Mouse (Mus musculus) stomach, embryonic 15.5 days (tissue): ENCODE results near the gene Cd80. TPM values are rescaled to one million over a fixed set of nuclear protein-coding genes. Genes with fewer than 3 reads are reported as not detected.
"Not testable (repeated sequence)": the region's sequence is repeated elsewhere in the genome, so short reads cannot be mapped to it uniquely, and the experiment has no call there.

Experiments used
- ATAC-seq: fragments of 200-750 bp; cut with Nextera tagmentation; 2 replicates; pipeline ENCODE4 v1.8.0; 2017; ENCODE audit warnings: low read depth, moderate number of reproducible peaks, moderate TSS enrichment; ENCODE audit not compliant: insufficient read depth, low FRiP score
- H3K27ac ChIP-seq: fragments of 300-500 bp; sonication (generic); 2 replicates; pipeline ENCODE4 v1.5.1; 2015; ENCODE audit warnings: mild to moderate bottlenecking, inconsistent platforms
- H3K27me3 ChIP-seq: fragments of 300-500 bp; sonication (generic); replicated peaks from 2 replicates; pipeline ENCODE4 v1.6.1; 2015; ENCODE audit warnings: inconsistent platforms
- H3K36me3 ChIP-seq: fragments of 300-500 bp; sonication (generic); 2 replicates; pipeline ENCODE4 v1.6.1; 2015; ENCODE audit warnings: inconsistent platforms
- H3K4me1 ChIP-seq: fragments of 300-500 bp; sonication (generic); 2 replicates; pipeline ENCODE4 v1.6.1; 2015; ENCODE audit warnings: inconsistent platforms
- H3K4me2 ChIP-seq: fragments of 300-500 bp; sonication (generic); 2 replicates; pipeline ENCODE4 v1.6.1; 2015; ENCODE audit warnings: mild to moderate bottlenecking, inconsistent platforms
- H3K4me3 ChIP-seq: fragments of 300-500 bp; sonication (generic); replicated peaks from 2 replicates; pipeline ENCODE4 v1.5.1; 2015; ENCODE audit warnings: inconsistent platforms
- H3K9ac ChIP-seq: fragments of 300-500 bp; sonication (generic); 2 replicates; pipeline ENCODE4 v1.6.1; 2015; ENCODE audit warnings: inconsistent platforms
- H3K9me3 ChIP-seq: fragments of 300-500 bp; sonication (generic); 2 replicates; pipeline ENCODE4 v1.6.1; 2016; ENCODE audit warnings: inconsistent platforms
- WGBS: fragments of 180-500 bp; shearing (Covaris S2); methylation state at CpG from one replicate; pipeline ENCODE4 v1.1.7; 2015; 5-methylcytosine and 5-hydroxymethylcytosine counted together
- polyA plus RNA-seq: library from polyadenylated mRNA; unstranded; fragments of >200 nt; fragmentation: Nextera tagmentation; extraction: Ambion mirVana; gene quantifications from 2 replicates; pipeline ENCODE4 v1.2.1, GENCODE M21; 2015

The Cd80 gene
- polyA plus RNA-seq, 1 experiment from 2014 or later = 0.55 TPM

DNA sequence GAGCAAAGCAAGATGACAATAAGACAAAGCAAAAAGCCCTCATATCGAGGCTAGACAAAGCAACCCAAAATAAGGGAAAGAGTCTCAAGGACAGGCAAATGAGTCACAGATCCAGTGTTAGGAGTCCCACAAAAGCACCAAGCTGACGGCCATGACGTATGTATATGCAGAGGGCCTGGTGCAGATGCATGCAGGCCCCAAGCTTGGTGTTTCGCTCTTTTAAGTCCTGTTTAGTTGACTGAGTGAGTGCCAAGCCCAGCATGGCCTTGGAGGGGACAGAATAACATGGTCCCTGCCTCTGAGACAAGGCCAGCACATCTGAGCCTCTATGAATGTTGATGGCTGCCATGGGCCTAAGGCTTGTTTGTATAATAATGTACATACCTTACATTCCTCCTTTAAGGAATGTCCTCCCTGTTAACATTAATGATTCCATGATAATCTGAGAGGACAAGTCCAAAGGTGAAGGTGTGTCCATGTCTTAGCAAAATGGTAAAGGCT lies 21.0 kb upstream of the Cd80 start:
- Histone ChIP-seq H3K4me2 (no peak overlapping the region), H3K4me3 (no peak overlapping the region), H3K9ac (no peak overlapping the region), H3K27ac (no peak overlapping the region), H3K9me3 (no peaks in the 10 kb centered on the region), H3K4me1 (no peaks in the 10 kb centered on the region), H3K27me3 (no peaks in the 10 kb centered on the region), H3K36me3 (no peaks in the 10 kb centered on the region)
- 77% methylated on average over 4 of the region's 4 CpGs for WGBS
- ATAC-seq = no peak

DNA sequence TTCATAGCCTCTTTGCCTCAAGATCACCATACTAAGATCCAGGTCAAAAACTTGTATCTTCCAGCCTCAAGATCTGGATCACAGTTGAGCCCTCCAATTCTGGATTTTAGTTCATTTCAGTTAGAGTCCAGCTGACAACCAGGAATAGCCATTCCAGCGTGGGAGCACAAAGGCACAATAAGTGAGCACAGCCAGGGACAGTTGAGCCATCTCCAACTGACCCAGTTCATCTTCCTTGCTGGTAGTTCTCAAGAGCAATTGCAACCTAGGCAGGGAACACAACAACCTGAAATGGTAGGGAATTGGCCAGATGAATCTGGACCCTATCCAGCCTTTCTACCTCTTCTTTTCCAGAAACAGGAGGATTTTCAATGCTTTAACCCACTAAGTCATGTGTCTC lies 16.2 kb upstream of the Cd80 start:
- WGBS = 86% methylated on average over 1 of the region's 1 CpGs
- Histone ChIP-seq H3K9me3 (no peaks in the 10 kb centered on the region), H3K4me3 (no peak overlapping the region), H3K27ac (no peak overlapping the region), H3K27me3 (no peaks in the 10 kb centered on the region), H3K36me3 (peaks cover 6% of the 10 kb centered on the region), H3K4me2 (no peak overlapping the region), H3K4me1 (no peaks in the 10 kb centered on the region), H3K9ac (no peak overlapping the region)
- no peak for ATAC-seq

DNA sequence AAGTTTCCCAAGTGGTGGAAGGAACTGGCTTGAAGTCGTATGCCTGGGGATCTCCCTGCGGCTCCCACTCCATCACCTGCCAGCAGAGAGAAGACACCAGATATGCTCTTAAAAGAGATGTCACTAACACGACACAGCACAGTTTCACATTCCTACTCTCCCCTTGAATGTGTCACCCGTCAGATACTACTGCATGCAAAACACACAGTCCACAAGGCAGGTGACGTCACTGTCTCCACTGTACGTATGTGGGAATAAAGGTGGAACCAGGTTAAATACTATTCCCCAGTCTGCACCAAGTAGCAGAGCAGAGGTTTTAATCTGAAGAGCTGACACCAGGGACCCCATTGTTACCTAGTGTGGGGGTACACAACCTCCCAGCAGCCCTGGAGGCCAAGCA lies 15.0 kb upstream of the Cd80 start:
- Histone ChIP-seq H3K27ac (no peak overlapping the region), H3K9me3 (no peaks in the 10 kb centered on the region), H3K4me2 (no peak overlapping the region), H3K27me3 (no peaks in the 10 kb centered on the region), H3K36me3 (peaks cover 16% of the 10 kb centered on the region), H3K9ac (no peak overlapping the region), H3K4me3 (no peak overlapping the region), H3K4me1 (no peaks in the 10 kb centered on the region)
- WGBS = 70% methylated on average over 6 of the region's 6 CpGs
- no peak for ATAC-seq

DNA sequence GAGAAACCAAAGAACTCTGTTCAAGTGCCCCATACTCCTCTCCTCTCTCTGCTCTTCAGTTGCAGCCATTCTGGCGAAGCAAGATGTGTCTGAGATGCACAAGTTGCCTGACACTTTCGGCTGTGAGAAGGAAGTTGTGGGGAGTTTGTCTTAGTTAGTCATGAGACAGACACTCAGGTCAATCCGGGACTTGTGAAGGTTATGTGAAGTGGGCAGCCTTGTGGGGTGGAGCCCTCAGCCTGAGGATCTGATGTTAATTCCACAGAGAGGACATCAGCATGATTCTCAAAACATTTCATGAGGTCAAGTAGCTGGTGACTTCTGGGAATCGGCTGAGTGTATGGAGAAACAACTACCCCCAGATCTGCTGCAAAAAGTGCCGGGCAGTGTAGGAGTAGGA lies 13.8 kb upstream of the Cd80 start:
- WGBS = 72% methylated on average over 5 of the region's 5 CpGs
- H3K9me3 ChIP-seq = no peaks in the 10 kb centered on the region

DNA sequence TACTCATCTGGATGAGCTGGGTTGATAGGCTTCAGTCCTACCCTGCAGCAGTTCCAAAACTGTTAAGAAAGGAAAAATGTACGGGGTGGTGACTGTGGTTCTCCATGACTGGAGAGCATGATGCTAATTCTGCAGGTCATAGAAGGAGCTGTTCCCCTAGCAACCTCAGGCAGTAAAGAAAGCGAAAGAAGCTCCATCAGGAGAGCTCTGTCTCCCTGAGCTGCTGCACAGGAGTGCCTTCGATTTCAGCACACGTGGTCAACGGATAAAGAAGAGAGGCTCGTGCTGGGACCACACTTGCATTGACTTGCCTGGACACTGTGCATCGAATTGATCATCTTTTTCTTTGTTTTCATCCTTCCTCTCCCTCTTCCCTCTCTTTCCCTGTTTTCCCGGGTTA lies 13.1 kb upstream of the Cd80 start:
- no peak for ATAC-seq

More for the DNA sequence above, 13.8 kb upstream of the Cd80 start:
- no peaks in the 10 kb centered on the region for H3K27me3 ChIP-seq
- peaks cover 27% of the 10 kb centered on the region for H3K36me3 ChIP-seq
- H3K4me2 ChIP-seq = no peak overlapping the region
- H3K4me1 ChIP-seq = no peaks in the 10 kb centered on the region
- no peak overlapping the region for H3K9ac ChIP-seq
- no peak overlapping the region for H3K4me3 ChIP-seq
- ATAC-seq = no peak
- H3K27ac ChIP-seq = no peak overlapping the region

DNA sequence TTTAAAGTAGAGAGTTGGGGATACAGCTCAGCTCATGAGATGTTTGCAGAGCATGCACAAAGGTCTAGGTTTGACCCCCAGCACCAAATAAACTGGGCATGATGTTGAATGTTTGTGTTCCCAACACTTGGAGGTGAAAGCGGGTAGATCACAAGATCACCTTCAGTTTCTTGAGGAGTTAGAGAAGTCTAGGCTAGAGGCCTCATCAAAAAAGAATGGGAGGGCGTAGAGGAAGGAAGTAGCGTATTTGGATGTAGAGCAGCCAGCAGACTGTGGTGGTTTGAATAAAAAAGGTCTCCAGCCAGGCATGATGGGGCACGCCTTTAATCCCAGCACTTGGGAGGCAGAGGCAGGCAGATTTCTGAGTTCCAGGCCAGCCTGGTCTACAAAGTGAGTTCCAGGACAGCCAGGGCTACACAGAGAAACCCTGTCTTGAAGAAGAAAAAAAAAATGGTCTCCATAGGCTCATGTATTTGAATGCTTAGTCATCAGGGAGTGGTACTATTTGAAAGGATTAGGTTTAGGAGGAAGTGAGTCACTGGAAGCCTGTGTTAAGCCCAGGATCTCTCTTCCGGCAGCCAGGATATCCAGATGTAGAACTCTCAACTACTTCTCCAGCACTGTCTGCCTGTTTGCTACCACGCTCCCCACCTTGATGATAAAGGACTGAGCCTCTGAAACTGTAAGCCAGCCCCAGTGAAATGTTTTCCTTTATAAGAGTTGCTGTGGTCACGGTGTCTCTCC lies 11.5 kb upstream of the Cd80 start:
- no peak overlapping the region for H3K4me3 ChIP-seq
- WGBS = 93% methylated on average over 7 of the region's 7 CpGs
- H3K9me3 ChIP-seq = no peaks in the 10 kb centered on the region
- H3K4me2 ChIP-seq = no peak overlapping the region
- ATAC-seq = no peak
- H3K4me1 ChIP-seq = no peaks in the 10 kb centered on the region
- H3K36me3 ChIP-seq = peaks cover 36% of the 10 kb centered on the region
- H3K9ac ChIP-seq = no peak overlapping the region
- H3K27ac ChIP-seq = no peak overlapping the region
- H3K27me3 ChIP-seq = no peaks in the 10 kb centered on the region

More for the DNA sequence above, 13.1 kb upstream of the Cd80 start:
- 81% methylated on average over 8 of the region's 8 CpGs for WGBS
- Histone ChIP-seq H3K27me3 (no peaks in the 10 kb centered on the region), H3K9me3 (no peaks in the 10 kb centered on the region), H3K9ac (no peak overlapping the region), H3K4me2 (no peak overlapping the region), H3K36me3 (peaks cover 32% of the 10 kb centered on the region), H3K4me3 (no peak overlapping the region), H3K4me1 (no peaks in the 10 kb centered on the region), H3K27ac (no peak overlapping the region)

DNA sequence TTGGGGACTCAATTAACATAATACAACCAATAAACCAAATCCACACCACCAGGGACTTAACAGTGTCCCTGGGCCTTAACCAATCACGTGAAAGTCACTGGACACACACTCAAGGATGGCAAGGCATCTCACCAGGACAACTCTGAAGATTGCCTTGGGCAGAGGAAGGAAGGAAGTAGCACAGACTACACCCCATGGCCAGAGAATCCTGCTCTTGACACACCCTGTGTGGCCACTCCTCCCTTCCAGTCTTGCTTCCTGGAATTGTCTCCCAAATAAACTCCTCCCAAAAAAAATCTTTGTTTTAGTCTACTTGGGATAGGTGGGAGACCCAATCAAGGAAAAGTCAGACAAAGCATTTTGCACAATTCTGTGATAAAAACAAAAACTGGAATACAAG lies 10.3 kb upstream of the Cd80 start:
- H3K27me3 ChIP-seq = no peaks in the 10 kb centered on the region
- H3K4me2 ChIP-seq = no peak overlapping the region
- no peak overlapping the region for H3K4me3 ChIP-seq
- 83% methylated on average over 1 of the region's 1 CpGs for WGBS
- H3K36me3 ChIP-seq = peaks cover 36% of the 10 kb centered on the region
- no peaks in the 10 kb centered on the region for H3K9me3 ChIP-seq
- H3K4me1 ChIP-seq = no peaks in the 10 kb centered on the region
- no peak overlapping the region for H3K9ac ChIP-seq
- no peak for ATAC-seq
- no peak overlapping the region for H3K27ac ChIP-seq

DNA sequence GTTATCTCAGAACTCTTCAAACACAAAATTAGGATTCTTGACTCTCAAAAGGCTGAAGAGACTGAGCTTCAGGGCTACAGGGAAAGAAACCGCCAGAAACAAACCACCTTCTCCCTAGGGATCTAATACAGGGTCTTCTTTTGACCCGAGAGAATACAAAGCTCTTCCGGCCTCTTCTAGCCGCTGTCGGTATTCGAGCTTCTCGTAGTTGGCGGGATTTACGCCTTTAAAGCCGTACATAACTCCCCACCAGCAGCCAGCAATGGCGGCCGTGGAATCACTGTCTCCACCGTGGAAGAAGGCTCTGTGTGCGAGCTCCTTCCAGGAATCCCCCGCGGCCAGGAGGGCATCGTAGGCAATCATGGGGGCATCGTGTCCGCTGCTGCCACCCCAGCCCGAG lies 9.8 kb upstream of the Cd80 start:
- WGBS = 94% methylated on average over 20 of the region's 20 CpGs
- Histone ChIP-seq H3K27ac (no peak overlapping the region), H3K4me2 (no peak overlapping the region), H3K4me3 (no peak overlapping the region), H3K27me3 (no peaks in the 10 kb centered on the region), H3K36me3 (peaks cover 36% of the 10 kb centered on the region), H3K9me3 (no peaks in the 10 kb centered on the region), H3K4me1 (no peaks in the 10 kb centered on the region), H3K9ac (no peak overlapping the region)
- ATAC-seq = no peak

DNA sequence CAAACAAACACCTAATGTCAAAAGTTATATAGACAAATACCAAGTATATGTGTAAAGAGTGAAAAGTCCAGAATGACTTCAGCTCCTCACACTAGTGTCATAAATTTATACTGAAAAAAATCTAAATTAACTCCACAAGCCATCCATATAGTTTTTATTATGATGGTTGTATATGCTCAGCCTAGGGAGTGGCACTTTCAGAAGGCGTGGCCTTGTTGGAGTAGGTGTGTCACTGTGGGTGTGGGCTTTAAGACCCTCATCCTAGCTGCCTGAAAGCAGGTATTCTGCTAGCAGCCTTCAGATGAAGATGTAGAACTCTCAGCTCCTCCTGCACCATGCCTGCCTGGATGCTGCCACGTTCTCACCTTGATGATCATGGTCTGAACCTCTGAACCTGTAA lies 9.2 kb upstream of the Cd80 start:
- 94% methylated on average over 2 of the region's 2 CpGs for WGBS
- H3K27me3 ChIP-seq, H3K4me3 ChIP-seq, H3K4me2 ChIP-seq, H3K9me3 ChIP-seq, H3K4me1 ChIP-seq, H3K27ac ChIP-seq, H3K9ac ChIP-seq, ATAC-seq: not testable (repeated sequence)
- peaks cover 36% of the 10 kb centered on the region for H3K36me3 ChIP-seq

DNA sequence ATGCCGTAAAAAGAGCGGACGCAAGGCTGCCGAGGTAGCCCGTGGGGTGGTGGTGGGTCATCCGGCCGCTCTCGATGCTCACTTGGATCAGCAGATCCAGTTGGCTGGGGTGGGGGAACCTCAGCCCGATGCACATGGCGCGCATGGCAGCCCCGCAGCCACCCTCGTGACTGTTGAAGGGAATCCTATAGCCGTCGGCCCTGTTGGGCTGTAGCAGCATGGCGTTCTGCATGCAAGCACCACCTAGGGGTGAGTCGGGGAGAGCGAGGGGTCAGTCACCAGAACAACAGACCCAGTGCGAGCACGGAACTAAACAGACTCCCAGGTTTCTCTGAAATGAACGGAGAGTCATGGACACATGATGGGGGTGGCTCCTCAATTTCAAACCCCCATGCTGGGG lies 8.0 kb upstream of the Cd80 start:
- peaks cover 36% of the 10 kb centered on the region for H3K36me3 ChIP-seq

DNA sequence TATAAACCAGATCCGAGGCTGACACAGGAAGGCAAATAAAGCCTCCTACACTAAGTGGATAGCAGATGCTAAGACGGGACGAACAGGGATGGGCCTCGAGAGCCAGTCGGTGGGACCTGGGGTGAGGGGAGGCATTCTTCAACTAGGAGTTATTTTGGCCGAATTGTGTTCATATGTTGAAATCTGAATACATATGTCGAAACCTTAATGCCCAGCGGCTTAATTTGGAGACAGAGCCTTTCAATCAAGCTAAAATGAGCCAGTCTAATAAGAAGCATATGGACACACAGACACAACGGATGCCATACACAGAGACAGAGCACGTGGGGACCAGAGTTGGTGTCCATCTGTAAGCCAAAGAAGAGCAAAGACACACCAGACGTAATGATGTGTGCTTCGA lies 6.9 kb upstream of the Cd80 start:
- Histone ChIP-seq H3K27ac (no peak overlapping the region), H3K9me3 (no peaks in the 10 kb centered on the region), H3K36me3 (peaks cover 36% of the 10 kb centered on the region), H3K27me3 (no peaks in the 10 kb centered on the region), H3K4me1 (peaks cover 8% of the 10 kb centered on the region; the same call in 1 of the 2 replicates), H3K4me3 (no peak overlapping the region), H3K4me2 (no peak overlapping the region), H3K9ac (no peak overlapping the region)
- 92% methylated on average over 12 of the region's 12 CpGs for WGBS
- ATAC-seq = no peak

More for the DNA sequence above, 8.0 kb upstream of the Cd80 start:
- no peaks in the 10 kb centered on the region for H3K9me3 ChIP-seq
- no peak overlapping the region for H3K9ac ChIP-seq
- ATAC-seq = no peak
- no peak overlapping the region for H3K4me2 ChIP-seq
- WGBS = 90% methylated on average over 21 of the region's 21 CpGs
- no peak overlapping the region for H3K27ac ChIP-seq
- H3K4me1 ChIP-seq = peaks cover 8% of the 10 kb centered on the region; the same call in 1 of the 2 replicates
- no peaks in the 10 kb centered on the region for H3K27me3 ChIP-seq
- H3K4me3 ChIP-seq = no peak overlapping the region

DNA sequence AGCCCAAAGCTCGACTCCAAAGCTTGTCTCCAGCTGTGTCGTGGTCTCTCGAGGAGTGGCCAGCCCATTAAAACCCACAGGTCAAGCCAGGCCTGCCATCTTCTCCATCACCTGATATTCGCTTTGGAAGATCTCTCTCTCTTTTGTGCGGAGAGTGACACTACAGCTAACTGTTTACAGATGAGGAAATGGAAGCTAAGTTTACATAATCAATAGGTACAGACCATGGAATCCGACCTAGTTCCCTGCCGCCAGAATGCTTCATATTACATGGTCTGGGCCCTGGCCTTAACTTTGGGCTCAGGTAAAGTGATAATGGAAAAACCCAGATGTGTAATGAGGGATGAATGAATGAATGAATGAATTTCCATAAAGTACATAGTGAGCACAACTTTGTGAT lies 4.7 kb upstream of the Cd80 start:
- no peaks in the 10 kb centered on the region for H3K27me3 ChIP-seq

More for the DNA sequence above, 4.7 kb upstream of the Cd80 start:
- no peak overlapping the region for H3K9ac ChIP-seq
- H3K36me3 ChIP-seq = peaks cover 16% of the 10 kb centered on the region
- no peak overlapping the region for H3K4me2 ChIP-seq
- no peak for ATAC-seq
- no peak overlapping the region for H3K27ac ChIP-seq
- no peaks in the 10 kb centered on the region for H3K9me3 ChIP-seq
- no peak overlapping the region for H3K4me3 ChIP-seq
- H3K4me1 ChIP-seq = peaks cover 8% of the 10 kb centered on the region; the same call in 1 of the 2 replicates
- WGBS = 84% methylated on average over 7 of the region's 7 CpGs
